Mouse (Mus musculus) kidney, postnatal 36 days (tissue): Measurements from ENCODE around the gene Dop1b.

Experiments
- DNase-seq, 2 experiments: peaks; one replicate each; pipeline ENCODE4 v3.0.0; 2021 to 2022; ENCODE audit warnings: mixed read lengths in 2 of 2

Gene Dop1b

GRCm38 (mm10) chr16:93831627-93832395 is 120.1 kb downstream of the Dop1b start, which contains the start of gene Morc3:
Gene Morc3, plus strand, starts transcription at chr16:93832121.
- peak; percentile 100 for DNase-seq

- peak; percentile 56 to 67 for DNase-seq
Measured at GRCm38 (mm10) chr16:93832451-93833276, 121.0 kb downstream of the Dop1b start.

GRCm38 (mm10) chr16:93833551-93833950 is 121.8 kb downstream of the Dop1b start:
- no peak for DNase-seq

GRCm38 (mm10) chr16:93834076-93834475 is 122.4 kb downstream of the Dop1b start:
- no peak for DNase-seq

- DNase-seq, result no peak
Measured at GRCm38 (mm10) chr16:93839049-93839448, 127.3 kb downstream of the Dop1b start.

- DNase-seq, result no peak
Measured at GRCm38 (mm10) chr16:93850527-93850926, 138.8 kb downstream of the Dop1b start.

GRCm38 (mm10) chr16:93859967-93860366 is 148.3 kb downstream of the Dop1b start:
- no peak for DNase-seq
